Mouse (Mus musculus) heart, embryonic 16.5 days (tissue): ENCODE measurements at regions not wholly inside any gene's neighbourhood (a gene's known extent, or its start where the extent isn't known, plus 50 kb on each side); places are given as distances from the start of the nearest gene placed in this dataset.
"Not testable (repeated sequence)": the region's sequence is repeated elsewhere in the genome, so short reads cannot be mapped to it uniquely, and the experiment has no call there.

Source experiments
- ATAC-seq: fragments of 200-750 bp; cut with Nextera tagmentation; replicated peaks from 2 replicates; pipeline ENCODE4 v1.8.0; 2017; ENCODE audit warnings: moderate number of reproducible peaks; ENCODE audit not compliant: insufficient read depth, low FRiP score; ENCODE audit errors: extremely low read depth
- H3K27ac ChIP-seq: fragments of 300-500 bp; sonication (generic); 2 replicates; pipeline ENCODE4 v1.5.1; 2014; ENCODE audit warnings: mild to moderate bottlenecking, low read length, control low read depth, moderate library complexity
- H3K27me3 ChIP-seq: fragments of 300-500 bp; sonication (generic); 2 replicates; pipeline ENCODE4 v1.6.1; 2014; ENCODE audit warnings: low read length, mixed read lengths; ENCODE audit not compliant: control insufficient read depth, insufficient read depth
- H3K36me3 ChIP-seq: fragments of 300-500 bp; sonication (generic); 2 replicates; pipeline ENCODE4 v1.6.1; 2014; ENCODE audit not compliant: control insufficient read depth, insufficient read depth
- H3K4me1 ChIP-seq: fragments of 300-500 bp; sonication (generic); 2 replicates; pipeline ENCODE4 v1.6.1; 2014; ENCODE audit warnings: low read length, mixed read lengths; ENCODE audit not compliant: control insufficient read depth, insufficient read depth
- H3K4me2 ChIP-seq: fragments of 300-500 bp; sonication (generic); 2 replicates; pipeline ENCODE4 v1.6.1; 2014; ENCODE audit warnings: low read depth, mild to moderate bottlenecking, control low read depth, low read length
- H3K4me3 ChIP-seq: fragments of 300-500 bp; sonication (generic); 2 replicates; pipeline ENCODE4 v1.5.1; 2014; ENCODE audit warnings: mild to moderate bottlenecking, control low read depth, low read length
- H3K9ac ChIP-seq: fragments of 300-500 bp; sonication (generic); 2 replicates; pipeline ENCODE4 v1.6.1; 2014; ENCODE audit warnings: low read length, control low read depth
- H3K9me3 ChIP-seq: fragments of 300-500 bp; sonication (generic); replicated peaks from 2 replicates; pipeline ENCODE4 v1.6.1; 2016; ENCODE audit warnings: low read length; ENCODE audit not compliant: control insufficient read depth
- WGBS: fragments of 180-500 bp; shearing (Covaris S2); extraction: QIAGEN DNeasy Blood & Tissue Kit; methylation state at CpG from one replicate; pipeline ENCODE4 v1.1.7; 2014; 5-methylcytosine and 5-hydroxymethylcytosine counted together

DNA sequence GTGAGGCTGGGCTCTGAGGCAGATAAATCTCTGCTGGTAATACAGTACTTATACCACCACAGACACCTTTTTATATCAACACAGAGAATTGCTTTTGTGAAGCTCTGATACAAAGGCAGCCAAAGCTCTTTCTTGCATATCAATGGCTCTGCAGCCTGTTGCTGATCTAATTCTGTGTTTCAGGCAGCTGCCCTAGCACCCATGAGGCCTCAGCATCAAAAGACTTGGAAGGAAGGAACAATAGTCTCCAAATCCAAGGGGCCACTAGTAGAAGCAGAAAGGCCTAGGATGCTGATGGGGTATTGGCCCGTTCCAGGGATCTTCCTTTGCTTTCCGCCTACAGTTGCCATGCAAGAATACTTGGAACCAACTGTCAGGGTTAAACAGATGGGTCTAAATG is 887.9 kb downstream of the Gm9195 start:
- ATAC-seq: no peak
- H3K27ac ChIP-seq: no peak overlapping the region
- no peaks in the 10 kb centered on the region for H3K4me1 ChIP-seq
- no peaks in the 10 kb centered on the region for H3K9me3 ChIP-seq
- WGBS: 75% methylated on average over 2 of the region's 2 CpGs
- no peaks in the 10 kb centered on the region for H3K36me3 ChIP-seq
- H3K9ac ChIP-seq: no peak overlapping the region
- H3K4me2 ChIP-seq: no peak overlapping the region
- no peak overlapping the region for H3K4me3 ChIP-seq
- no peaks in the 10 kb centered on the region for H3K27me3 ChIP-seq

DNA sequence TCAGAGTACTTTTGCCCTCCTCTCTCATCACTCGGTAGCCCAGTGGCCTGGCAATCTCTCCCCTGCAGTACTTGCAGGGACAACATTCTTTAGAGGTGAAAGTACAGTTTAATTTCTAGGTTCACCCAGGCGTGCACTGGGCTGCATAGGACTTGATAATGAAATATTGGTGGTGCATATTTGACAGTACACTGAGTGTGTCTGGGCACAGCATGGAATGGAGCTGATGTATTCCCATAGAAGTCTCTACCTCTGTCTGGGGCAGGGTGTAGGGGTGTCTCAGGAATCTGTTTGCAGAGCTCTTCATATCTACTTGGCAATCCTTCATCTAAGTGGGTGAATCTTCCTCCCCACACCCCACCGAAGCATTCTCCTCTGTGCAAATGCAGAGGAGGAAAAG is 893.8 kb downstream of the Gm9195 start:
- H3K4me1 ChIP-seq: no peaks in the 10 kb centered on the region
- H3K4me3 ChIP-seq: no peak overlapping the region
- H3K36me3 ChIP-seq: no peaks in the 10 kb centered on the region
- H3K4me2 ChIP-seq: no peak overlapping the region
- ATAC-seq: no peak
- H3K27me3 ChIP-seq: no peaks in the 10 kb centered on the region
- H3K9me3 ChIP-seq: no peaks in the 10 kb centered on the region
- no peak overlapping the region for H3K27ac ChIP-seq
- 52% methylated on average over 3 of the region's 3 CpGs for WGBS
- H3K9ac ChIP-seq: no peak overlapping the region

GRCm38 (mm10) chr14:71588694-71589240 is 902.9 kb downstream of the Gm9195 start:
- ATAC-seq: no peak
- Histone ChIP-seq H3K4me2 (no peak overlapping the region), H3K9me3 (no peaks in the 10 kb centered on the region), H3K27ac (no peak overlapping the region), H3K9ac (no peak overlapping the region), H3K4me3 (no peak overlapping the region), H3K4me1 (no peaks in the 10 kb centered on the region), H3K27me3 (no peaks in the 10 kb centered on the region), H3K36me3 (no peaks in the 10 kb centered on the region)
- 35% methylated on average over 1 of the region's 1 CpGs for WGBS

DNA sequence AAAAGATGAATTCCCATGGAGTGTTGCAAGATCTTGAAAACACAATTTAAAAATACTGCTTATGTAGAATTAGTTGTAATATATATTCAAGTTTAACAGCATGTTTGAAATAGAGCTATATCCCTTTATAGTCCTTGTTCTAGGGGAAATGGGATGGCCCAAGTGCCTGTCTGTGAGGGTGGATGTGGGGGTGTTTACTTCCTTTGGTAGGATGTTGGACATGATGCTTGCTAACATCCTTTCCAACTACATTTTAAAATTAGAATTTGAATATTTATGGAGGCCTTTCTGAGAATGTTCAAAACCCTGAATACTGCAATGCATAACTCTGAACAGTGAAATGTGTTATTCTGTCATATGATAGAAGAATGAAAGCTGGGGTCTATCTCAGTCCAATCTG is 903.6 kb downstream of the Gm9195 start:
- no peak for ATAC-seq
- H3K4me1 ChIP-seq: no peaks in the 10 kb centered on the region
- no peak overlapping the region for H3K27ac ChIP-seq
- no peaks in the 10 kb centered on the region for H3K36me3 ChIP-seq
- H3K9me3 ChIP-seq: no peaks in the 10 kb centered on the region
- no peak overlapping the region for H3K9ac ChIP-seq
- H3K4me2 ChIP-seq: no peak overlapping the region
- no peaks in the 10 kb centered on the region for H3K27me3 ChIP-seq
- H3K4me3 ChIP-seq: no peak overlapping the region

- ATAC-seq: no peak
- Histone ChIP-seq H3K27ac (no peak overlapping the region), H3K9me3 (no peaks in the 10 kb centered on the region), H3K36me3 (no peaks in the 10 kb centered on the region), H3K4me3 (no peak overlapping the region), H3K27me3 (no peaks in the 10 kb centered on the region), H3K4me2 (no peak overlapping the region), H3K4me1 (no peaks in the 10 kb centered on the region), H3K9ac (no peak overlapping the region)
- WGBS: 63% methylated on average over 3 of the region's 3 CpGs
Measured at GRCm38 (mm10) chr14:71564816-71565215, 926.8 kb downstream of the Gm9195 start.

GRCm38 (mm10) chr14:71561906-71562305 is 929.7 kb downstream of the Gm9195 start:
- Histone ChIP-seq H3K36me3 (no peaks in the 10 kb centered on the region), H3K4me1 (no peaks in the 10 kb centered on the region), H3K4me2 (no peak overlapping the region), H3K27ac (no peak overlapping the region), H3K9me3 (no peaks in the 10 kb centered on the region), H3K27me3 (no peaks in the 10 kb centered on the region), H3K4me3 (no peak overlapping the region), H3K9ac (no peak overlapping the region)
- ATAC-seq: no peak
- 80% methylated on average over 4 of the region's 4 CpGs for WGBS

DNA sequence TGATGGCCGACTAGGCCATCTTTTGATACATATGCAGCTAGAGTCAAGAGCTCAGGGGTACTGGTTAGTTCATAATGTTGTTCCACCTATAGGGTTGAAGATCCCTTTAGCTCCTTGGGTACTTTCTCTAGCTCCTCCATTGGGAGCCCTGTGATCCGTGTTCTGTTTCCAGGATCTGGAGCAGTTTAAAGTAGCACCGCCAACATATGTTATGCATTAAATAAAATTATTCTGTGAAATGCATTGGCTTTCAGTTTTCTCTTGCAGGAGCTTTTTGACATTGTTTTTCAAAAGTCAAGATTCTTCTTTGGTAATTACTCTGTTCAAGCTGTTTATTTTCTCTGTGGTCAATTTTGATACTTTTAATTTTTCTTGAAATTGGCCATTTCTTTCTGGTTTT is 937.3 kb downstream of the Gm9195 start:
- H3K9ac ChIP-seq, H3K27ac ChIP-seq, H3K4me1 ChIP-seq, ATAC-seq, H3K4me2 ChIP-seq, H3K27me3 ChIP-seq, H3K36me3 ChIP-seq, H3K9me3 ChIP-seq, H3K4me3 ChIP-seq: not testable (repeated sequence)
- WGBS: 90% methylated on average over 2 of the region's 3 CpGs

DNA sequence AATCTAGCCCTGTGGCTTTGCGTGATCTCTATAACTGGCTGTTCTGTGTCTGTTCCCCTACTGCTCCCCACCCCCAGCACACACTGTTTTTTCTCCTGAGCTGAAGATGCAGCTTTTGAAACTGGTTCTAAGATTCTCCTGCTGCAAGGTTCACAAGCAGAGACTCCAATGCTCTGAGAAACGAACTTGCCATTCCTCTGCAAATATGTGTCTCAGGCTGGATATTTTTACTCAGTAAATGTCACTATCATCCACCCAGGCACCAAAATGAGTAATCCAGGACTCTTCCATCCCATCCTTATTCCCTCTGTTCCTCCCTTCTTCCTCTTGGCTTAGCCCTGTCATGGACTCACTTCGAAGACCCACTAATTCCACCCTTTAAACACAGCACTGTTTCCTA is 943.9 kb upstream of the Fam160b2 start:
- WGBS: 82% methylated on average over 3 of the region's 3 CpGs
- no peak overlapping the region for H3K27ac ChIP-seq
- no peaks in the 10 kb centered on the region for H3K9me3 ChIP-seq
- H3K4me3 ChIP-seq: no peak overlapping the region
- H3K27me3 ChIP-seq: no peaks in the 10 kb centered on the region
- no peak for ATAC-seq
- H3K9ac ChIP-seq: no peak overlapping the region
- no peaks in the 10 kb centered on the region for H3K36me3 ChIP-seq
- H3K4me2 ChIP-seq: no peak overlapping the region
- no peaks in the 10 kb centered on the region for H3K4me1 ChIP-seq

- Histone ChIP-seq H3K9me3 (no peaks in the 10 kb centered on the region), H3K27ac (peak overlapping the region; percentile 60), H3K27me3 (no peaks in the 10 kb centered on the region), H3K36me3 (no peaks in the 10 kb centered on the region), H3K4me3 (peak overlapping the region; percentile 18; the same call in 1 of the 2 replicates), H3K4me2 (peak overlapping the region; percentile 54), H3K4me1 (peaks cover 11% of the 10 kb centered on the region), H3K9ac (peak overlapping the region; percentile 53)
- WGBS: 8% methylated on average over 11 of the region's 11 CpGs
- ATAC-seq: peak; percentile 83
Measured at GRCm38 (mm10) chr14:71532074-71532659, 932.5 kb upstream of the Fam160b2 start.
